Mouse (Mus musculus): ENCODE measurements at regions not wholly inside any gene's neighbourhood (a gene's known extent, or its start where the extent isn't known, plus 50 kb on each side); places are given as distances from the start of the nearest gene placed in this dataset.

DNA sequence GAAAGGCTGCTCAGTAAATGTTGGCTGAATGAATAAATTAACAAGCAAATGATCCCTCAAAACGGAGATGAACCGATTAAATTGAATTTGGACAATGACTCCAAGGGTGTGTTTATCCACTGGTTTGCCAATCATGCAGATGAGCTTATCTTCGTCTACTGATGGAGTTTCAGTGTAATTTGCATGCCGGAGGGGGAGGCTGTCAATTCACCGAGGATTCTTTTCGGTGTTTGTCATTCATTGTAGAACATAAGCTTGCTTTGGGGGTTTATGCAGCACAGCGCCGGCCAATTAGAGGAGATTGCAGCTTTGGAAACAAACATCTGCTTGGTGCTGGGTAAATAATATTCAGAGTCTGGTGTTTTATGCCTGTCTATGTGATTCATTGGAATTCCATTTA is 132.7 kb downstream of the Otoa start:
- DNase-seq: no peak

DNA sequence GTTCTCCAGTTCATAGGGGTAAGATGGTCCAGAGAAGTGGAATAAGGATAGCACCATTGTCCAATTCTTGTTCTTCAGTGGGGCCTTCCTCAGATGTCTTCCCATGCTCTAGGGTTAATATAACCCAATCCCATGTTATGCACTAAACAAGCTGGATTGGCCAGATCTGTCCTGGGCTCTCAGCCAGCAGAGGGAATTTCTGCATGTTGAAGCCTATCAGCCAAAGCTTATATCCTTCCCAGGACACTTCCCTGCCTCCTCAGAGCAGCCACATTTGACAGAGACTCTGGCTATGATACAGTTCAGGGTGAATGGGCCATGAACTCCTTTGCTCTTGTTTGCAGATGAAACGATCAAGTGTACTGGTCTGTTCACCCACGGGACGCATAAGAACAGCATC is 133.6 kb downstream of the Otoa start:
- DNase-seq: no peak

DNA sequence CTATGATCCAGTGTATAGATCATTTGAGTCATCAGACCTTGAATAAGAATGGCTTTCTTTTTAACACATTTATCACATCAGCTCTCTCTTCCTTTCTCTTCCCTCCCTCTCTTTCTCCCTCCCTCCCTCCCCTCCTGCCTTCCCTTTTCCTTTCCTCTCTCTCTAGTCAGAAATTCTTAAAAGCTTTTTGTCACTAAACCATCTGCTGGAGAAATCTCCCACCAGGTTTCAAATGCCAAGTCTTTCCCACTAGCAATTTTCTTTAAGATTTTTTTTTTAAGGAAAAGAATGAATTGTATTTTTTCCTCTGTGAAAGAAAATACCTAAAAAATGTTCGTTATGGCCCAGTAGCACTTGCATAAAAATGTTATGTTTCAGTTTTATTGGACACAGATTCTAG is 134.3 kb downstream of the Otoa start:
- DNase-seq: no peak

DNA sequence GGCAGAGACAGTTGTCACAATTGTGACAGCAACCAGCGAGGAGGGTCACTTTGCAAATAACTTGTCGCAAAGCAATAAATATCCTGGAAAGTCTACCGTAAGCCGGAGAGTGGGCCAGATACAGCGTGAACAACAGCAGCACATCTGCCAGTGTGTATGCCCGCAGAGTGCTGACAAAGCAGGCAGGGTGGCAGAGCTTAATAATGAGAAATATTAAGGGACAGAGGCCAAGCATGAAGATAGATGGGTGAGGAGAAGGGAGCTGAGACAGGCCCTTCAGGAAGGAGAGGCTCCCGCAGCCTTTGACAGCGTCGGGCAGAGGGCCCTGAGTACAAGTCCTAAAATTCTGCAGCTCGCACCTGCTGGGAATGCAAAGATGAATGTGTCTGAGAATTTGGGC is 136.6 kb downstream of the Otoa start:
- no peak for DNase-seq

DNA sequence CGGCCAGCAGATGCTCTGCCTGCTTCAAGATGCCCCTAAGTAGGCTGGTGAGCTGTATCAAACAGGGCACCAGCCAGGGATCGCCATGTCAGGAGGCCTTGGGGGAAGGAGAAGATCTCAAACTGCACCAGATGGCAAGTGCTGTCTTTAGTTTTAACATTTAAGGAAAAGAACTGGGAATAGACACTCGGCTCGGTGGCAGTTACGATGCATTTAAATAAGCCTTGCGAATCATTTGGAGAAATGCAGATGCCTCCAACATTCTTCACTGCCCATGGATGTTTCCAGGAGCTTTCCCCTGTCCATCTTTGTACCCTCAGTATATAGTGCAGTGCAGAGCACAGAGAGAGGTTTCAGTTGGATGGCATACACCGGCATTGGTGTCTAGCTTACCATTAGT is 139.7 kb downstream of the Otoa start:
- no peak for DNase-seq

DNA sequence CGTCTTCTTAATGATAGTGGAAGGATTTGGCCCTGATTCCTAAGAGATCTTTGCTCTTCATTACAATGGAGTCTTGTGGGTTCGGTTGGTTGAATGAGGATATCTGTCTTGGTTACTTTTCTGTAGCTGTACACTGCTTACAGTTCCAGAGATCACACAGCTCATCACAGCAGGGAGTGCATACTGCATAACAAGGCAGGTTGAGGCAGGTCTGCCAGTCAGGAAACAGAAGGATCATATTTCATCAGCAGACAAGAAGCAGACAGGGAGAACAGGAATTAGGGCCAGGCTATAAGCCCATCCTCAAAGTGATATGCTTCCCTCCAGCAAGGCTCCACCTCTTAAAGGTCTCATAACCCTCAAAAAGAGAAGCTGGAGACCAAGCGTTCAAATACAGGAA is 150.4 kb downstream of the Otoa start:
- DNase-seq: no peak

DNA sequence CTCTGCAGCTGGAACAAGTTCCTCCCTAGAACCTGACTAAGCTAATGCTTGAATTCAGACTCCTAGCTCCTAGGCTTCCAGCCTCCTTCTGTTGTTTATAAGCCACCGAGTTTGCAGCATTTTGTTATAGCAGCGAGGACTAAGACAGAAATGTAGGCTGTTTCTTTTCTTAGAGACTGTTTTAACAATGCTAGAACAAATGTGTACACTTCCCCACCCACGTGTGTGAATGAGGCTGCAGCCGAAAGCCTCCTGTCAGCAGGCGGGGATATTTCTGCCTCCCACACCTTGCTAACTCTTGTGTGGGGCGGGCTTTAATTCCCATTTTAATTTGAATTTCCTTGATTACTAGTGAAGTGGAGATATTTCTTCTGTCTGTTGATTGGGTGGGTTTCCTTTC is 153.4 kb downstream of the Otoa start:
- no peak for DNase-seq

DNA sequence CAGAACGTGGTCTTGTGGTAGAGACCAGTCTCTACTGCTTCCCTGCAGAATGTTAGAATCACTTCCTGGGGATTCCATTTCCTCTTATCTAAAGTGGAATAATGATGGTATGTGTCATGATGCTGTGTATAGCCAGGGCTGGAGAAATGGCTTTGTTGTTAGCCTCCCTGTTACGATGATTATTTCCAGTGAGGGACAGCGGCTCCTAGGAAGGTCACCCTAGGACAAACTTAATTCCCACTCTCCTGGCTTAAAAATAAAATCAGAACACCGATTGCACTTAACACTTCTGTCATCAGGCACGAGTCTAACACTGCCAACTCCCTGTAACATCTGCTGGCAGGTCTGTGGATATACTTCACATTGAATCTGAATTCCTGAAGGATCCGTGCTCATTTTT is 151.9 kb upstream of the Hs3st2 start:
- DNase-seq: no peak

DNA sequence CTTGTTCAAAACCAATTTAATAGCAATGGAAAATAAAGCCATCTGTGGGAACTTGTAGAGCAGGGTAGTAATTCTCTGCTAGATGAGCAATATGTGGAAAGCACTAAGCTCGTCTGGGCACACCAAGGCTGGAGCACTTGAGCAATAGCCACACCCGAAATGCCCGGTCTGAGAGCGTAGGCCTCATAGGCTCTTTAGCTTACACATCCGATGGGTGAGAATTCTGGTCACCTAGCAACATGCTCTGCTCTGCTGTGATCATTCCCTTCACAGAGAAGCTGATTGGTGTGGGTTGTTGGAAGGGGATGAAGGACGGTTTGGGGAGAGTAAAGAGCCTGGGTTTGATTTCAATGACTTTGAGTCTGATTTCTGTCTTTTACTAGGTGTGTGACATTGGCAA is 143.8 kb upstream of the Hs3st2 start:
- DNase-seq: no peak

DNA sequence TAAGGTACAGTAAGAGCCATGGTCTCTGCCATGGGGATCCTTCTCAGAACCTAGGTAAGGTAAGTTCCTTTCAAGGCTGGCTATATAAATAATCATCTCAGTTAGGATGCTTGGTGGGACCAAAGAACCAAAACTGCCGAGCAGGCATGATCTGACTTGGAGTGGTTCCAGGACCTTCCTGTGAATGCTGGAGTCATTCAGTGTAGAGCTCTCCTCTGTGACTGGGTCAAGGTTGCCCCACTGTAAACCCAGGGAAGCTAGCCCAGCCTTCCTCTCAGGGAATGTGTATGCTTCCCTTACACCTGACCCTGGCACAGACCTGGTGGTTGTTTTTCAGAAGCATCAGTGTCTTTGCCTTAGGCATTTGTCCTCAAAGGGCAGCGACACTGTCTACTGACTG is 134.2 kb upstream of the Hs3st2 start:
- no peak for DNase-seq

DNA sequence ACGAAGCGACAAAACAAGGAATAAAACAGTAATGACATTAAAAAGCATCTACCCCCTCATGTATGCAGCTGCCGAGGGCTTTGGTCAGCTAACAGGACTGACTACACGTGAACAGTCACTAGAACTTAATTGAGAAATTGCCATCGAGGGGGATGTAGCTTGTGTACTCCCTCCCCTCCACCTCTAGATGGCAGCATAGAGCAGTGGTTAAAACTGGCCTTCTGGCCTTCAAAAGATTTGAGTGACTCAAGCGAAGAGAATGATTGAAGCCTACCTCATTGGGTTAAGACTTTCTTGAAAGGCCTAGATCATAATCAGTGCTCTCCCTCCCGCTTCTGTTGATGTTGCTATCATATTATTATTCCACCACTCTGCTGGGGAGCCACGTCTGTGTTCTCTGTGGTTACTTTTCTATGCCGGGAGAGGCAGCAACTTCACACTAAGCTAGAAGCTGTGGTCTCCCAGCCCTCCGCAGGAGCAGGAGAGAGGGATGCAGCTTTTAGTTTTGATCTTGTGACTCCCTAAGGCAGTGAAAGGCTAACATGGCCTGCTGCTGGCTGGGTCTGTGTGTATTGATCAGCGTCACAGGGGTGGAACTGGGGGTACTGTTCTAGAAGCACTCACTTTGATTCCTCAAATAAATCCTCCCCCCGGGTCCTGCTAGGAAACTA is 132.7 kb upstream of the Hs3st2 start:
- DNase-seq: peak; percentile 3

DNA sequence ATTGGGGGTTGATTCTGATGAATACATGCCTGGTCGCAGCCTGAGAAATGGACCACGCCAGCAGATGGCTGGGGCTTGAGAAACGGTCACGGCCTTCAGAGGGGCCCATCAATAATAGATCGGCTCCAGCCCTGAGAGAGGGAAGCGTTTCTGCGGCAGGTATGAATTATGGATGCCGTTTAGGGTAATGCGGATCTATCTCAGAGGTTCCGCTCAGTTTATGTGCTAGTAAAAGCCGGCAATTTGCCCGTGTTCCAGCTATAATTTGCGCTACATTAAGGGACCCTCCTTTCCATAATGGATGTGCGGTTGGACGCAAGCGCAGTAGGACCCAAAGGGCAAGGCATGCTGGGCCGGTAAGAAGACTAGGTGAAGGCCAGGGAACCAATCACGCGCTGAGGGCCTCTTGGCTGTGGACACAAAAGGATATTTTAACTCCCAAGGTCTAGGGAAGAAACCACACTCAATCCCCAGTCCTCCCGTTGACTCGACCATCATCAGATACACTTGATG is 132.1 kb upstream of the Hs3st2 start:
- no peak for DNase-seq

DNA sequence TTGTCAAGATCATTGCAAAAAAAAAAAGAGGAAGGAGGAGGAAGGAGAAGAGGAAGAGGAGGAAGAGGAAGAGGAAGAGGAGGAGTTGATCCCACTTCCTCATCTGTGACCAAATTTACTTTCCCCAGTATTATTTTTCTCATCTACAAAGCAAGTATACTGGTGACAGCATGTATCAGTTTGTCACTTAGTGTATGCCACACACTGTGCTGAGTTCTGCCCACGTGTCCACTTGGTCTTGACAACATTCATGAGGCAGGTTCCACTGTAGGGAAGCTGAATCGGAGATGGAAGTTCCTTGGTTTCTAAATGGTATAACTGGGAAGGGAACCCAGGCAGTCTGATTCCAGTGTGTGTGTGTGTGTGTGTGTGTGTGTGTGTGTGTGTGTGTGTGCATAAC is 122.3 kb upstream of the Hs3st2 start:
- DNase-seq: no peak

DNA sequence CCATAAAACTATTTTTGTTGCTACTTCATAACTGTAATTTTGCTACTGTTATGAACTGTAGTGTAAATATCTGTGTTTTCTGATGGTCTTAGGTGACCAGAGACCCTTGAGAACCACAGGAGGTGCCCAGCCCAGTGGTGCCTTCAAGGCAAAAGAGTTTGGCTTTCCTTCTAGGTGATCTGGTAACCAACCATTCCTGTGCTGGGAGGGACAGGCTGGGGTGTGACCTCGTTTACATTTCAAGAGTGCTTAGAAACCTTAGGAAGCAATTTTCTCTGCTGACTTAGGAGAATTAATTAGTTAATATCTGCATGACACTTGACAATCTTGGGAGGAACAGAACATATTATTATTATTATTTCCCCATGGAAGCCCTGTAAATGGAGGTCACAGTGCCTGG is 111.1 kb upstream of the Hs3st2 start:
- no peak for DNase-seq

DNA sequence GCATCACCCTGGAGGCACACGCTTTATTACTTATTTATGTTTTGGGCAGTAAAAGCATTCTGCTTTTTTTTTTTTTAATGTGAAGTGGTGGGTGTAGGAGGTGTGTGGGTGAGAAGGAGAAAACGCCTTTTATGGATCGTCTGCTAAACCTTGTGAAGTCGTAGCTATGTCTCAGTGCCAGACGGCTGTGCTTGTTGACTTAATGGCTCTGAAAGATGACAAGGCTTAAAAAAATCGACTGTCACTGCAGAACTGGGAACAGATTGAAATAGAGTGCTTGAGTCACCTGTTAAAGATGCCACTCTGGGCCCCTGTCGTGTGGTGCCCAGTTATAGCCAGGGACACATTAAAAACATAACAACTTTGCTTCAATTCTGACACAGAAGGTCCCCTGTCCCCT is 109.5 kb upstream of the Hs3st2 start:
- no peak for DNase-seq

DNA sequence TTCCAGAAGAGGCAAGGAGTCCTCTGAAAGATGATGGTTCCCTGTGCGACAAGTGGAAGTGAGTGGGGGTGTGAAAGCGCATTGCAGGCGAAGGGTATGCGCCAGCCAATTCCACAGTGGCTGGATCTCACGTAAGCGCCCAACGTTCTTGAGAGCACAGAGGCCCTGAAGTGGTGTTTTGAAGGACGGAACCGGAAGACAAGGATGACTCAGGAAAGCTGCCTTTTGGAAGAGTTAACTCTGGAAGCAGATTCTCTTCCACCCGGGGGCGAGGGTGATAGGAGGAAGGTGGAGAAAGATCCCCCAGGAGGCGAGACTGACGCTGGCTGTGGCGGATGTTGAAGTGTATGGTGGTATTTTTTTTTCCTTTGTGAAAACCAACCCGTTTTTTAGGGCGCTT is 101.9 kb upstream of the Hs3st2 start:
- no peak for DNase-seq

DNA sequence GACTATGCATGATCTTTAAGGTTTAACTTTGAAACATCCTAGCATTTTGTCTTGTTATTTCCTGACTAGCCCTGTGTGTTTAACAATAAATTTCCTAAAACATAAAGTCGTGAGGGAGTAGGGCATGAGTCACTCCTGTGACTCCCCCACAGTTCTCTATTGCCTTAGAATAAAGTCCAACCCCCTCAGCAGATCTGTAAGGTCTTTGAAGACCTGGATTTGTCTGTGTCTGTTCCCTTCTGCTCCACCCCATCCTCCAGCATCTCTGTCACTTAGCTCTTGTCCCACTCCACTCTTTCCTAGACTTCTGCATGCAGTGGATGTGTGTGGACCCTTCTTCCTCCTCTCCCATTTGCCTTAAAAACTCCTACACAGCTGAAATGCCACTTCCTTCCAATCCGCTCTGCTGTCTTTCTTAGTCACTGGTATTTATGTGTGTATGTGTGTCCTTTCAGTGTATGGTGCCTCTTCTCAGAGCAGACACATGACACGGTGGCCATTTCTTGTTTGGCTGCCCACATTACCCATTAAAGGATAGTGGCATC is 95.4 kb upstream of the Hs3st2 start:
- DNase-seq: no peak

DNA sequence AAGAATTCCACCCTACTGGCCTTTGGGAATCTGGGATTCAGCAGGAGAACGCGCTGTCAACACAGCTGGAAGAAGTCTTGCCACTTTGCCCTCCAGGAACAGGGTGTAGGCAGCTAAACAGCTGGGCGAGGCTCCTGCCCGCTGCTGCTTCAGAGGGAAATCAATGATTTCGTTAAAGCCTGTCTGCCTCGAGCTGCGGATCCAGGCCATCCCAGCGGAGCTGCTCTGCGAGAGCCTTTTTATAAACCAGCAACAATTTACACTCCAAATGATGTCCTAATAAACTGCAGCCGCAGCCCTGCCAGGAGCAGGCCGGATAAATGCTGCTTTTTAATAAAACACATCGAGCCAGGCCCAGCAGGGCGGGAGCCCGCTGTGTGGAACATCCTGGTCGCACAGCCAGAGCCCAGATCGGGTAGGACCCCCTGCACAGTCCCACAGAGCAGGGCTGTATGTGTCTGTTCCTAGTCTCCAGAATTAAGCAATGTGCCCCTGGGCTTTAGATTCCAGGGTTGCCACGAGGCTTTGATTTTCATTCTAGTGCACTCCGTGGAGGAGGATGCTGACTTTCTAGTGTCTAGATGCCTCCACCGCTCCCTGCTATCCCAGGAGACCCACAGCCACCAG is 78.6 kb upstream of the Hs3st2 start:
- DNase-seq: peak; percentile 1

DNA sequence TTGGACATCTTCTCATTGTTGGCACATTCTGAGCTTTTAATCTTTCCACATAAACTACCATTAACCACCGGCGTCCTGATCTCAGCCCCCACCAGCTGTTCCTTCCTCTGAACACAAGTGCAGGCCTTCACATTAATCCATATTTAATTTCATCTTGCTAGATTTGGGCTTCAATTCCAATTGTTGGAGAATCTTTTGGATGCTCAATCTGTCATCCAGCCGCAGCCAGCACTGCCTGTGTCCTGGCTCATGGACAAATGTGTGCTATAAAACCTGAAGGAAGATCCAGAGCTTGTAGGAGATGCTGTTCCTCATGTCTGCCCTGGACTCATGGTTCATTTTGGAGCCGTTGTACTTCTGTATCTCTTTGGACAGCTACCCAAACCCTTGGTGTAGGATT is 77.1 kb upstream of the Hs3st2 start:
- no peak for DNase-seq

DNA sequence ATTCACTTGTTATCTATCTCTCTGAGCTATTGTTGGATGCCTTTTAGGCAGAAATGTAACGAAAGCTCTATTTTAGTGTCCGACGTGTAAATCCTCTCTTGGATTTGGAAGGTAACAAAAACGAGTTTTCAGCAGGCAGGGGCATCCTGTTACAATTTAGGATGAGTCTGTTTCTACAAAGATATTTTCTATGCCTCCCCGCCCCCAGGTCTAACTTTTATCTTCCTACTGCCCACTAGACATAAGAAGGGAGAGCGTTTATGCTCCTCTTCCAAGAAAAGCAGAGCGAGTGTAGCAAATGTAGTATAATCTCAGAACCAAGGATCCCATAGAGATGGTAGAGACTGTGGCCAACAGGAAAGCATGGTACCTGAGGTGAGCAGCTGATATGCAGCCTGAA is 62.4 kb upstream of the Hs3st2 start:
- no peak for DNase-seq

DNA sequence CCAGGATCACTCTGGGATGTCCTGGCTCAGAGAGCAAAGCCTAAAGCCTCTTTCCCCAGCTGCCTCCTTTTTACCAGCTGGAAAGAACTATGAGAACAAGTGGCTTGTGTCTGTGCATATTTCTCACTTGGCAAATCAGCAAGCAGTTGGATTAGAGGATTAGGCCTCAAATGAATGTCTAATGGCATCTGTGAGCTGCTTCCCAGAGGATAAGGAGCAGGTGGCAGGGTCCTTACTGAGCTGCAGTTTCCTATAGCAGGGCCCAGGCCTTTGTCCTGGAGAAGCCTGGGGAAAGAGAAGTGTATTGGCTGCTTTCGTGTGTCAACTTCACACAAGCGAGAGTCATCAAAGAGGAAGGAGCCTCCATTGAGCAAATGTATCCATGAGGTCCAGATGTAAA is 59.1 kb upstream of the Hs3st2 start:
- no peak for DNase-seq

DNA sequence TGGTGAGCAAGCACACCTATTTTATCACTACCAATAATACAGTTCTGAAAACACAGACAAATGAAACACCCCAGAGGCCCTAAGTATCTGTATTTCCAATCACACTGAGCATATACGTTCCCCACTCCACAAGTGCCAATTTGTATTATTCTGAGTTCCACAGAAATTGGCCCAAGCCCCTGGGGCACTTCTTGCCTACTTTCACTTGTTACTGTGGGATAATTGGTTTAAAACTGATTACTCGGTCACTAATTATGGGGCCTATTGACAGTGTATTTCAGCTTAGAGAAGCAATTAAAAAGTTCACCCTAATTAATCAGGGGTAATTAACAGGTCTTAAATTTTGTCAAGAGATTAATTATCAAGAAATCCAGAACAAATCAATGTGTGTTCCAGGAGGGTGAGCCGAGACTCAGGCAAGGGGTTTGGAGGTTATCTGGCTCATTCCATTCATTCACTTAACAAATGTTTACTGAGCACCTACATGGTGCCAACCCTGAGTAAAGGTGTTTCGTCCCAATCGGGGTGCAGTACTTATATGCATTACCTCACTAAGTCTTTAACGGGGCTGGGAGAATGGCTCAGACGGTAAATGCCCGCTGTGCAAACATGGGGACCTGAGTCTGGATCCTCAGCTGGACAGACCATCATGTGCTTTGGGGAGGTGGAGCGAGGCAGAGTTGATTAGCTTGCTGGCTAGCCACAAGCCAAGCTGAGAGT is 56.1 kb upstream of the Hs3st2 start:
- DNase-seq: no peak

DNA sequence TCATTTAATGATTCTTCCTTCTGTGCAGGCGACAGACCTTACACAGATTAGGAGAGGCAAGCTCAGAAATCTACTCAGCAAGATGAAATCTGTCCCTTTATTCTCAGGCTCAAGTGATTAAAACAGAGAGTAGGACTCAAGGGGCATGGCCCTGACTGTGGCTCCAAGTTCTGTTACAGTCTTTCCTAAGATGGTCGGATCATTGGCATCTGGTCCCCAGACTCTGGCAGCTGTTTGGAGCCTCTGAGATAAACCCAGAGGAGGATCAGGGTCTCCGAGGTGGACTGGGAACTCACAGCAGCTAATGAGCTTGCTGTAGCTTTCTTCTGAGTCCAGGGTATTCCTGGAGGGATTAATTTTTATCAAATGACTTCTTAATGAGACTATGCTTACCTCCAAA is 51.7 kb upstream of the Hs3st2 start:
- DNase-seq: no peak
